Mouse (Mus musculus) CD8-positive naive resting alpha-beta T cell, adult 2 months (primary cell): ENCODE measurements around the gene Smim14.
"Not testable (repeated sequence)": the region's sequence is repeated elsewhere in the genome, so short reads cannot be mapped to it uniquely, and the experiment has no call there.

ENCODE experiments used
- DNase-seq, 2 experiments: peaks; one replicate each; pipeline ENCODE4 v3.0.0; 2022; ENCODE audit warnings: low read depth in 2 of 2, low spot score in 2 of 2

Smim14 gene

GRCm38 (mm10) chr5:65536751-65537419 is at the start of gene Smim14, which contains the start of gene Ube2k:
Smim14 (minus strand) TSS chr5:65537184.
Ube2k (plus strand) TSS chr5:65537233.
- peak; percentile 88 to 92 for DNase-seq

DNA sequence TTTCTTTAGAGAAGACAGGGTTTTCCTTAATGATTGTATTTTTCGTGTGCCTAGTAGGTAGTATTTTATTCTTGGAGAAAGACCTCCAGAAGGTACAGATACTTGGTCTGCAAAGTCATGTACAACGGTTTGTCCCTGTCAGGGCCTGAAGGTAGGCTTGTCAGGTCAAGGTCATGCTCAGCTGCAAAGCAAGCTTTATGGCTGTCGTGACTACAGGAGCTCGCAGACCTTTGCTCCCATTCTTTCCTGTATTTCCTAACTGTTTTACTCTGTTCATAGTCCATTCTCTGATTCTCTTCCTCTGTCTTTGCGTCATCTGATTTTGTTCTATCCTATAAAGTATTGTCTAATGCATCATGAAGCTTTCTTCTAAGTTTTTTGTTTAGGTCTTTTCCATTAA is 49.3 kb upstream of the Smim14 start:
- DNase-seq, result no peak

DNA sequence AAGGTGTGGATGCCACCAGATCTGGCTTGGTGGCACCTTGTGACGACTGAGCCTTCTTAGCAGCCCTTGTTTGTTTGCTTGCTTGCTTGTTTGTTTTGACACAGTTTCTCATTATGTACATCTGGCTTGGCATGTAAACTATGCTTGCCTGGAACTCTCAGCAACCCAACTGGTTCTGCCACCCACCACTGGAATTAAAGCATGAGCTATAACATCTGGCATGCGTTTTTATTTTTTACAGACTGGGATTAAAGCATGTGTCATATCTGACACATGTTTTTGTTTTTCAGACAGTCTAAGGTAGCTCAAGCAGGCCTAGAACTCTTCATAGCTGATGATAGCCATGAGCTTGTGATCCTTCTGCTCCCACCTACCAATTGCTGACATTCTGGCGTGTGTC is 41.6 kb upstream of the Smim14 start:
- DNase-seq, result no peak

DNA sequence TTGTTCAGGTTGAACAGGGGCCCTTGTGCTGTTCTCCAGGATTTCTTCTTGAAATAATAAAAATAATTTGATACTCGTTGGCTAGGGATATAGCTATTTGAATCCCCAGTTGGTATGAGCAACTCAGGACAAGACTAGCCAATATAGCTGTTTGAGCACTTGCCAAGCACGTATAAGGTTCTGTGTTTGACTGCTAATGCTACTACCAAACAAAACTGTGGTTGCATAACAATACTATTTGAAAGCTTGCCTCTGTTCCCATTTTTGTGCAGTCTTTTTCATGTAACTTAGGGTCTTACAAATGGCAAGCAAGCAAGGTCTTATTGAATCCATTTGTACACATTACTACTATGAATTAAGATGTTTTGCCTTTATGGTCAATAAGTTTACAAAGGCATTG is 38.9 kb upstream of the Smim14 start:
- DNase-seq, result no peak

- DNase-seq, result no peak
Measured at GRCm38 (mm10) chr5:65574876-65575275, 37.9 kb upstream of the Smim14 start.

GRCm38 (mm10) chr5:65565486-65565885 is 28.5 kb upstream of the Smim14 start:
- no peak for DNase-seq

DNA sequence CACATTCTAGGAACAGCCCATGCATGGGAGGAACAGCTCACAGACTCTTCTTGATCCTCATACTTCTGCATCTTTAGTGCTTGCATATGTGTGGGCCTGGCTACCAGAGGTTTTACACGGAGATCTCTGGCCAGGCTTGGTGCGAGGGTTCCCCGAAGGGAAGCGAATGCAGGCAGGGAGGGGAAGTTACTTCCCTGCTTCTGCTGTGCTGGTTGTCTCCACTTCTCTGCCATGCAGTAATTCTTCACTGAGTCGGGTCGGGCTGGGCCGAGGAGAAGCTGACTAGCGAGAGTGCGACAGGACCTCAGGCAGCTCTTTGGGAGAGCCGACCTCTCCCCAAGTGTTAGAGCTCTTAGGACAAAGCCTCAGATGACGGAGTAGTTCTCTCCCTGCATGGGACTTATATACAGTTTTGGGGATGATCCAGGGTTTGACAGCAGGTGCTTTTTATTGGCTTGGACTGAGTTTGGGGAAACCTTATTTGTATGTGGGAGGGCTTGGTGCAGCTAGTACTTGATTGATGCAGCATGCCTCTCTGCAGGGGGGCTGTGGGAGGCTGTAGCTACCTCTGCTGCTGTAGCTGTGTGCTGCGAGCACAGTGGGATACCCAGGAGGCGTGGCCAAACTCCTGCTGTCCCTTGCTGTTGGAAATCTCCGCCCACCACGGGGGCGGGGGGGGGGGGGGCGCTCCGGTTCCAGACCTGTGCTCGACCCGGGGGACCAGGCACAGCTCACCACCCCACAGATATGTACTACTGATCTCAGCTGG is 24.3 kb upstream of the Smim14 start:
- no peak for DNase-seq

- no peak for DNase-seq
Measured at GRCm38 (mm10) chr5:65557109-65557508, 20.1 kb upstream of the Smim14 start.

DNA sequence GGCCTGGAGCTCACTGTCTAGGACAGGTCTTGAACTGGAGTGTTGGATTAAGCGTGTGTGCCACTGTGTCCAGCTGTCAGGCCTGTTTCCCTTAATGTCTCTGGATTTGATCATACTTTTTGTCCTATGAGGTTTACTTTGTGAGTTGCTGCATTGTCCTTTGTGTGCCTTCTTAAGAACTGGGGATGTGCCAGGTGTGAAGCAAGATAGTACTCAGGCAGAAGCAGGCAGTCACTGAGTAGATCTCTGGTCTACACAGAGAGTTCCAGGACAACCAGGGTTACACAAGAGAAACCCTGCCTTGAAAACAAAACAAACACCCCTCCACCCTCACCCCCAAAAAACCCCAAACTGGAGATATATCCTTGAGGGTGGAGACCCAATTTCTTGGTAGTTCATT is 12.7 kb upstream of the Smim14 start:
- DNase-seq, result no peak

DNA sequence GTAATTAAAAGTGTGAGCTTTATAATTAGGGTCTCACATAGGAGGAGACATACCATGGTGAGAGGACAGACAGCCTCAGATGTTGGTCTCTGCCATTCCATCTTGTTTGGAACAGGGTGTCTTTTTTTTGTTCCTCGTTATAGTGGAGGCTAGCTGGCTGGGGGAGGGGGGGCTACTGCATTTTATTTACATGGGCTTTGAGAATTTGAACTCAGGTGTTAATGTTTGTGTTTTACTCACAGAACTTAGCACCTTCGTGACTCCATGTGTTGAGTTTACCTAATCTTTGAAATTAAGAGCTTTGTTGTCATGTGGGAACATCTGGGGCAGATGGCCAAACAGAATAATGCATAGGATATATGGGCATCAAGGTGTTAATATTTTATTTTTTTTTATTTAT is 7.6 kb upstream of the Smim14 start:
- DNase-seq, result no peak

GRCm38 (mm10) chr5:65543491-65543890 is 6.5 kb upstream of the Smim14 start:
- DNase-seq, result no peak

DNA sequence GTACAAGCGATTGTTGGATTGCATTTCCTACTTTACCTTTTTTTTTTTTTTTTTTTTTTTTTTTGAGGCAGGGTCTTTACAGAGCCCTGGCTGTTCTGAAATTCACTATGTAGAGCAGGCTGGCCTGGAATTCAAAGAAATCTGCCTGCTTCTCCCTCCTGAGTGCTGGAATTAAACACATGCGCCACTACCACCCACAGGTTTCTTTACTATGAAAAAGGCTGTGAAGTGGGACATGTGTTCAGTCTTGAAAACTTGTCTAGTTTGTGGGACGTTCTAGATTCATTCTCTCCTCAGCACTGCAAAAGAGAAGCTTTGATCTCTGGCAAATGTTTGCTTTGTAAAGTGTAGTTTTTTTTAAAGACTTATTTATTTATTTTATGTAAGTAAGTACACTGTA is 4.9 kb upstream of the Smim14 start:
- DNase-seq, result no peak

GRCm38 (mm10) chr5:65539786-65540185 is 2.8 kb upstream of the Smim14 start:
- DNase-seq, result no peak

GRCm38 (mm10) chr5:65538829-65539228 is 1.8 kb upstream of the Smim14 start:
- no peak for DNase-seq

DNA sequence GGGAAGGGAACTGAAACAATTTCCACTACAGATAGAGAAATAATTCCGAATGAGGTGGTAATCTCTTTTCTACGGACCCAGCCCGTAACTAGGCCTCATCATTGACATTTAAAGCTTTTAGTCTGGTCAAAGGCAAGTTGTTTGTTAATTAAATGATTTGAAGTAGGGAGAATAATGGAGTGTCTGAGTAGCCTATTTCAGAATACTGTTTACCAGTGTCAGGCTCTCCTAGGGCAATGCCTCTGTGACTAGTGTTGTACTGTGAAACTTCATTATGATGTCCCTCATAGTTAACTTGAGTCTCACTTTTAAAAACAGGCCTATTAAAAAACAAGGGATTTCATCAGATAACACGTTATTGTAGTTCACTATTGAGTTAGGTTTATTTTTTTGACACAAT is 1.1 kb upstream of the Smim14 start:
- DNase-seq, result no peak

GRCm38 (mm10) chr5:65537420-65538071 is 562 bp upstream of the Smim14 start:
- DNase-seq, result no peak

- not testable (repeated sequence) for DNase-seq
Measured at GRCm38 (mm10) chr5:65536068-65536465, 917 bp downstream of the Smim14 start.

DNA sequence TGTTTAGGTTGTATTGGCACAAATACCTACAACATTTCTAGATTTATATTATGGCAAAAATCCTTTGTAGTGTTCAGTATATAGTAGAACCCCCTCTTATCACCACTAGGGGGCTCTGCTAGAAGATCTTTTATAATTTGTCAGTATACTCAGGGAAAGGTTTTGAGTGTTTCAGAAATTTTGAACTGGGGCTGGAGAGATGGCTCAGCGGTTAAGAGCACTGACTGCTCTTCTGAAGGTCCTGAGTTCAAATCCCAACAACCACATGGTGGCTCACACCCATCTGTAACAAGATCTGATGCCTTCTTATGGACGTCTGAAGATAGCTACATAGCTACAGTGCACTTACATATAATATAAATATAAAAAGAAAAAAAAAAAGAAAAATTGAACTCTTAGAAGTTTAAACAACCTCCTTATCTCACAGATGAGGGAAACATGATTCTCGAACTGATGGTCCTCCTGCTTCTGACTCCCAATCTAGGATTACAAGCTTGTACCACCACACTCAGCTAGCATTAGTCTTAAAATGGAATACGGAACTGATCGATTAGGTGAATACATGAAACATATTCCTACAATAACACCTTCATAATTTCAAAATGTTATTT is 1.4 kb downstream of the Smim14 start:
- DNase-seq, result peak; percentile 54 to 68

GRCm38 (mm10) chr5:65534496-65534895 is 2.5 kb downstream of the Smim14 start:
- no peak for DNase-seq

DNA sequence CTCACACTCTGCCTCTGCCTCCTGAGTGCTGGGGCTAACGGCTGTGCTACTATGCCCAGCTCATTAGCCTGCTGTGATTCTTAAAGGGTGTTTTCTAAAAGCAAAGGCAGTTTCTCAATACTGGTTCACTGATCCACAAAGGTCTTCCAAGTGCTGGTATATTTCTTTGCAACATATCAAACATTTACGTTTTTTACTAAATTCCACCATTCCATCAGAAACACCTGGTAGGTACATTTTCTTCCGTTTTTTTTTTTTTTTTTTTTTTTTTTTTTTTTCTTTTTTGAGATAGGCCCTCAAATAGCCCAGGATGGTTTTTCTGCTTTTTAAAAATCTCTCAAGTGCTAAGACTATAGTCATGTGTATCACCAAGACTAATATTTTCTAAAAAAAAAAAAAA is 5.7 kb downstream of the Smim14 start:
- no peak for DNase-seq

DNA sequence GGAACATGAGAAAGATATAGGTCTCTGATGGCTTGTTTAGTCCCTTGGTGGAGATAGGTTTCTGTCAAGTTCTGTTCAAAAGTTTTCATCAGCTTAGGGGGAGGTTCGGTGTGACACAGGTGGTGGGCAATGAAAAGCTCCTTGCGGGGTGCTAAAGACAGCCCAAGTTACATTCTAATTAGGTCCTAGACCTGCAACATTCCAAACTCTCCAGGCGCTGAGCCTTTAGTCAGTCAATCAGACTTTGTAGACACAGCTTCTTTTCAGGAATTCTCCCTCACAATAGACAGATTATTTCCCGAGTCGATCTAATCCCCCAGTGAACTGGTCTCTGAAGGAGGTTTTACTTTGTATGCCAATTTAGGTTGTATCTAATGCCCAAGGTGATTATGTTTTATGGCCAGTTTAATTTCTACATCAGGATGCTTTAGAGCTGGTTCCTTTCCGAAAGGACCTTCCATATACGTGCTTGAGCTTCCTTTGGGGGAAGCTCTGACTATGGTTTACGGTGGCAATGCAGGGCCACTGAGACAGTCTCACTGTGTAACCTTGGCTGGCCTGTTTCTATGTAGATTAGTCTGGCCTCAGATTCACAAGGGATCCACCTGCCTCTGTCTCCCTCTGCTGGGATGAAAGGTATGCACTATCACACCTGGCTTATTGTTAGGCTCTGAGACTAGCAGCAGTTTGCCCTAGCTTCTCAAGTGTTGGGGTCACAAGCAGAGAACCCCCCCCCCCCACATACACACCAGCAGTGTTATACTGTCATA is 11.1 kb downstream of the Smim14 start:
- DNase-seq, result peak; percentile 13 to 44
